Mouse (Mus musculus) B cell, adult 2 months (primary cell): ENCODE measurements around the gene Vmn1r237.
A peak's percentile ranks its signal among the peaks of the same experiment; 100 is the strongest.

Experiments used
- DNase-seq, 2 experiments: peaks; one replicate each; pipeline ENCODE4 v3.0.0; 2022

Vmn1r237 gene

GRCm38 (mm10) chr17:21311565-21311964, at the start of gene Vmn1r237:
Gene Vmn1r237, plus strand, starts transcription at chr17:21311865.
- DNase-seq: no peak

GRCm38 (mm10) chr17:21272103-21272502, 39.6 kb upstream of the Vmn1r237 start:
- DNase-seq: peak; percentile 61 to 63

GRCm38 (mm10) chr17:21282642-21283041, 29.0 kb upstream of the Vmn1r237 start, which contains the start of gene Vmn1r236:
Gene Vmn1r236, plus strand, starts transcription at chr17:21282942.
- no peak for DNase-seq

DNA sequence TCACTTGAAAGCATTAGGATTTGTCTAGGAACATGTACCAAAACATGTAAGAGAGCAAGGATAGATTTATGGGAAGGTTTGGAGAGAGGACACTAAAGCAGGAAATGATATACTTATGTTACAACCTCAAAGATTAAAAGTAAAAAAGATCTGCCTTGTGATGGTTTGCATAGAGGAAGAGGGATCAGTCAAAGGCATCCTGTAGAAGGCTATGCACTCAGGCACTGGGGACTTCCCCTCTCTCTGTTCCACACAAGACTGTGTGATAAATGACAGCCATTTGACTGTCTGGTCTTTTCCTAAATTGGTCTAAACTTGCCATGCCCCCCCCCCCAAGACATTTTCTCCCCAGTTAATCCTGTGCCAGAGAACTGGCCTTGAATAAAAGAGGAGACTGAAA, 27.3 kb upstream of the Vmn1r237 start:
- DNase-seq: no peak

- DNase-seq: no peak
Observed at GRCm38 (mm10) chr17:21289695-21290094, 22.0 kb upstream of the Vmn1r237 start.
